Mouse (Mus musculus): ENCODE measurements around the gene Nectin4.

- TF ChIP-seq TAL1 (IDR thresholded peaks at IDR 0.05; ENCODE audit: low read length) = no peak
- no peak for TF ChIP-seq GATA1 (IDR thresholded peaks at IDR 0.05; ENCODE audit: low read length)
Observed at GRCm38 (mm10) chr1:171419291-171419882, 49.5 kb downstream of the Nectin4 start.

Measured in erythroblast, embryonic 14.5 days (primary cell).